Mouse (Mus musculus) lung, postnatal 4 days (tissue): ENCODE data around the gene Casp9.
A peak's percentile ranks its signal among the peaks of the same experiment; 100 is the strongest.
"Not testable (repeated sequence)": the region's sequence is repeated elsewhere in the genome, so short reads cannot be mapped to it uniquely, and the experiment has no call there.

Experiments
- DNase-seq, 2 experiments: peaks; one replicate each; pipeline ENCODE4 v3.0.0; 2021

Gene Casp9

DNA sequence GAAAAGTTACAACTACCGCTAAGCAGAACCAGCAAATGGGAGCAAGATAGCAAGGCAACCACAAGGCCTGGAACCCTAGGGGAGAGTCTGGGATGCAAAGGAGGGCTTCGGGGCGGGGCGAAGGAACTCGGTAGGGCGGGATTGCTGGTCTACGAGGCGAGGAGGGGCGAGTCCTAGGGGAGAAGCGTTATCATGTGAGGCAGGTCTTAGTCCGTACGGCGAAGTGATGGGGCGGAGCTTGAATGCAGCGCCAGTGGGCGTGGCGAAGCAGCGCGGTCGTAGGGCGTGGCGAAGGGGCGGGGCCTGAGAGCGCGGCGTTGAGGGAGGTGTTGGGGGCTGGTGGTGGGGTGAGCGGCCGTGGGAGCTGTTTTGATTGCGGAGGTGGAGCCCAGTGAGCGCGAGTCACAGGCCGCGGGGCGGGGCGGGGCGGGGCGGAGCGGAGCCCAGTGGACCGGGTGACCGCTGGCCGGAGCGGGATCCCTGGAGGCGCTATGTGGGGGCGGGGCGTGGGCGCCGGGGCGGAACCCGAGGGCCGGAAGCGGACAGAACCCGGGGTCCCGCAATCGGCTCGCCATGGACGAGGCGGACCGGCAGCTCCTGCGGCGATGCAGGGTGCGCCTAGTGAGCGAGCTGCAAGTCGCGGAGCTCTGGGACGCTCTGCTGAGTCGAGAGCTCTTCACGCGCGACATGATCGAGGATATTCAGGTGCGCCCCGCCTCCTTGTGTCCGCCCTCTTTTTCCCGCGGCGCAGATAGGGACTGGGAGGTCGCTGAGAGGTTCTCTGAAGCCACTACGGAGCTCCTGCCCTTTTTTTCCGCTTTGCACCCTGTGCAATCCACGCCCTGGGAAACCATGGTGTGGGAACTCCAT, at the start of gene Casp9:
Gene Casp9, plus strand, starts transcription at position 331 of the 870 bp plus-strand sequence.
- DNase-seq: peak; percentile 99

DNA sequence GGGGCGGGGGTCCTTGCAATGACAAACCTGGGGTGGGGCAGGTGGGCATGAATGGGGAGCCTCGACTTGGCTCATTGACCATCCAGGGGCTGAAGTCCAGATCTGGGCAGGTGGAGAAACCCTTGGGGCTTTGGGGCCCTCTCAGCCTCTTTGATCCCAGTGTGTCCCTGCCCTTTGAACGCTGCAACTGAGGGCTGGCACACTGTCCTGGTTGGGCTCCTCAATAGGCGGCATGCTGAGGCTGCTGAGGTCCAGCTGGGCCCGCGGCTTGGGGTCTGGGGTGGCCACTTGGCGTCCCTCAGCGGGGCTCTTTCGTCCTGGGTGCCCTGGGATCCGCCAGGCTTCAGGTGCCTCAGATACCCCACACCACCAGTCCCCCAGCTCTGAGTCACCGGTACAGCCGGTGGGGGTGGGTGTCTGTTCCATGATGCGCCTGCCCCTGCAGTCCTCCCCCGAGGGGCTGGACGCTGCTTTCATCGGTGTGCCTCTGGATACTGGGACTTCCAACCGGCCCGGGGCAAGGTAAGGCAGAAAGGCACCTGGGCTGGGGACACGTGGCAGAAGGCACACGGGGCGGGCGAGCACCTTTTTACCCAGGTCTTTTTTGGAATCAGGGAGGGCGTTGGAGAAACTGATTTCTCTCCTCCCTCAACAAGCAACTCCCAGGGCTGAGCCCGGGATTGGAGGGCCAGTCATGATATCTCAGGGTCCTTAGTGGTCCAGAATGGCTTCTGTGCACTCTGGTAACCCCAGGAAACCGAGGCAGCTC, 46.6 kb upstream of the Casp9 start, which contains the start of gene Agmat:
Gene Agmat, plus strand, starts transcription at position 95 of the 769 bp plus-strand sequence.
- DNase-seq: no peak

DNA sequence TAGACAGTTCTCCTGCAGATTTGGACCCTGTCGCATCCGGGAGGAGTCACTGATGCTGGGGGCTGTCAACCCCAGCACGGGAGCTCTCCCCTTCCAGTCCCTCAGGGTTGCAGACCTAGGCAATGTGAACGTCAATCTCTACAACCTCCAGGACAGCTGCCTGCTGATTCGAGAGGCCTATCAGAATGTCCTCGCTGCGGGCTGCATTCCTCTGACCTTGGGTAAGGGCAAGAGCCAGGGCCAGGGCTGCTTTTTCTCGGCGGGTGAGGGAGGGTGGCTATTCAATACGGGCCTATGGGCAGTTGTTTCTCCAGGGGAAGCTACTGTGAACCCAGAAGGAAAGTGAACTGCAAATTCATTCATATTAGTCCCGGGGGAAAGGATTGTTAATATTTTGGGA, 43.9 kb upstream of the Casp9 start:
- no peak for DNase-seq

DNA sequence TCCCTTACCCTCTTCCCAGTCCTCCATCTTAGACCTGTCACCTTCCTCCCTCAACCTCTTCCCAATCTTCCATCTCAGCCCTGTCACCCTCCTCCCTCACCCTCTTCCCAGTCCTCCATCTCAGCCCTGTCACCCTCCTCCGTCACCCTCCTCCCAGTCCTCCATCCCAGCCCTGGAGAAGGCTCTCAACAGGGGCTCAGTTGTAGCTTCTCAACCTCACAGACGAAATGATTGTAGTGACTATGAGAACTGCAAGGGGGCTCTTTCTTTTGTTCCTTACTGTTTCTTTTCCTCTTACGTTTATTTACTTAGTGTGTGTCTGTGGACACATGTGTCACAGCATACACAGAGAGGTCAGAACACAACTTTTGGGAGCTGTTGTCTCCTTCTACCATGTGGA, 42.6 kb upstream of the Casp9 start:
- DNase-seq: no peak

DNA sequence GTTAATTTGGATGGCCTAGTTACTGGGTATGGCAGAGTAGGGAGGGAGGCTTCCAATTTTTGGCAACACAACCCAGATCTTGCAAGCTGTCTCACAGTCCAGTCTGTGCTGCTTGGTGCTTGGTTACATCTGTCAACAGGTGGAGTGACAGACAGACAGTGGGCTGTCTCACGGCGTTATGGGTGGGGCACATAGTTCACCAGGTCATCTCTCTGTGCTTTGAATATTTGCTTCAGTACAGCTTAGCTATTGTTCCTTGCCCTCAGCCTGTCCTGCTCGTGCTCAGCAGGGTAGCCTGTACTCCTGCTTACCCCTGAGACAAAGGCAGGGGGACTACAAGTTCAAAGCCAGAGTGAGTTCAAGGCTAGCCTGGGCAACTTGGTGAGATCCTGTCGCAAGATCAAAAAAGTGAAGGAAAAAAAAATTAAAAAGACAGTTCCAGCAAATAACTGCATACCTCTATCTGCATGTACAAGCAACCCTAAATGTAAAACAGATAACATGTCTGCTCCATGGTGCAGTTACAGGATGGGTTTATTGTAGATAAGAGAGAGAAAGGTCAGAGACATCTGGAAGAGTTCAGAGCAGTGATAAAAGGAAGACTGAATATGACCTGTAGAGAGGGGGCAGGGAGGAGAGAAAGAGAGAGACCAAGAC, 41.9 kb upstream of the Casp9 start:
- no peak for DNase-seq

DNA sequence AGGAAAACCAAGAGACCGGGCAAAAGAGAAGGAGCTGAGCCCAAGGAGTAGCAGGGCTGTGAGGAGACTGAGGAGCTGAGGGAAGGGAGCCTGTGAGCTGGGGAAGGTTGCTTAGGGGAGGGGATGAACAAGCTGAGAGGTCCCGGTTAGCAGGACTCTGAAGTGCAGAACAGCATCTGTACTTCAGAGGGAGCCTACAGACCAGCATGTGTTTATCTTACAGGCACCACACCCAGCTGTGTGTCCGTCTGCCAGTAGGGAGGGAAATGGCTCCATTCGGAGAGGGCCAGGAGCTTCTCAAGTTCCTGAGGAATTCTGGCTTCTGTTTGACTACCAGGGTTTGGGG, 41.4 kb upstream of the Casp9 start:
- DNase-seq: no peak

DNA sequence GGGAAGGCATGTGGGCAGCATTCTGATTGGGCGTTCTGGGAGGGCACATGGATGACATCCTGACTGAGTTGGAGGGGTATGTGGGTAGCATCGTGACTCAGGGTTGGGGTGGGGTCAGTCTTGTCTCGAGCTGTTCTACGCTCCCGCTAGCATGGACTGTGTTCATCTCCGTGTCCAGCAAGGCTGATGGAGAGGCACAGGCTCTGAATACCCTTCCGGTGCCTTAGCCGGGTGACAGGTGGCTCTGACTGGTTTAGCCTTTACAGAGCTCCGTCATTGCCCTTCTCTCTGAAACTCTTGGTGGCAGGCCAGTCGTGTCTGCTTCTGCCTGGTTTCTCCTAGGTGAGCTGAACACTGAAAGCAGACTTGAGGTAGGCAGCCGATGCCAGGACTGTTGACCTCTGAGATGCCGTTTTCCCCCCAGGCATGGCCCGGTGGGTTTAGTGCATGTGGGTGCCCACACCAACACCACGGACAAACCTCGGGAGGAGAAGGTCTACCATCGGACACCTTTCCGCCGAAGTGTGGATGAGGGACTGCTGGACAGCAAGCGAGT, 38.0 kb upstream of the Casp9 start:
- DNase-seq: no peak

DNA sequence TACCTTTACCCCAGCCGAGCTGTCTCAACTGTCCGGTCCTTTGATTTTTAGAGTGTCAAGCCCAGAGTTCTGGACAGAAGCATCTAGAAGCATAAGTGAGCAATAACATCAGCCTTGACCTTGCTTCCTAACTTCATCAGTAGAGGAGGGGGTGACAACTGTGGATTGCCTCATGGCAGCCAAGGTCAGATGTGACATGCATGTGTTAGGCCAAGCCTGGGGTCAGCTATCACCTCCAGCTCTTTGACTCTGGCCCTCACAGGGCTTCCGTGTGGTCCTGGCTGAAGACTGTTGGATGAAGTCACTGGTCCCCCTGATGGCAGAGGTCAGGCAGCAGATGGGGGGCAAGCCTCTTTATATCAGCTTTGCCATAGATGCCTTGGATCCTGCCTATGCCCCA, 36.3 kb upstream of the Casp9 start:
- DNase-seq: no peak

DNA sequence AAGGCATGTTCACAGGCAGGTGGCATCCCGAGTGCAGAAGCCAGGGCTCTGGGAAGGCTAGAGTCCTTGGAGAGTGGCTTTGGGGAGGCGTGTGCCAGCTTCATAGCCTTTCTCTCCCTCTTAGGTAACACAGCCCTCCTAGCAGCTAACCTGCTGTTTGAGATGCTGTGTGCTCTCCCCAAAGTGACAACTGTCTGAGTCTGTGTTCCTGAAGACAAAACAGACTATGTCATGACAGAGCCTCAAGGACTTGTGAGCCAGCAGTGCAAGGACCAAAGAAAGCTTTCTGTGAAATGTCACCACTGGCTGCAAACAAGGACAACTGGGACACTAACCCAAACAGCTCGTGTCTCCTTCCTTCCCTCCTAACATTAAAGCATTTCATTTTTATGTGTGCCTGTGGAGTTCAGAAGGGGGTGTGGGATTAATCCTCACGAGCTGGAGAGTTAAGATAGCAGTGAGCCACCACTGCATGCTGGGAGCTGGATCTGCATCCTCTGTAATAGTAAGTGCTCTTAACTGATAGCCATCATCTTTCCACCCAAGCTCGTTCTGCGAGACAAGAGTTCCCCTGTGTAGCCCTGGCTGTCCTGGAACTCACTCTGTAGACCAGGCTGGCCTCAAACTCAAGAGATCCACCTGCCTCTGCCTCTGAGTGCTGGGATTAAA, 34.4 kb upstream of the Casp9 start:
- no peak for DNase-seq

DNA sequence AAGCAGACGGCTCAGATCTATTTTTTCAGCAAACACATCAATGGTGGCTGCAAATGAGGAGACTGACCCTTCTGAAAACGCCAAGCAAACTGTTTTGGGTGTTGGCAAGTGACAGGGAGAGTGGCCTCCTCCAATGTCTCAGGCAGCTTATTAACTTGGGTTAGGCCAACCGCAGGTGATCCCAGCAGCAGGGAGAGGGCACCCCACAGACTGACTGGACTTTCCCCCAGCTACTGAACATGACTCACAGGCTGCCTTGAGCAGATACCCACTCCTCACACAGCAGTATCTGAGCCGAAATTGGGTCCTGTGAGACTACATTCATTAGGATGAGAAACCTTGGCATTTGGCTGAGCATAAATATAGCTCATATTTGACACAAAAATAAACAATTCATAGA, 32.5 kb upstream of the Casp9 start:
- no peak for DNase-seq

DNA sequence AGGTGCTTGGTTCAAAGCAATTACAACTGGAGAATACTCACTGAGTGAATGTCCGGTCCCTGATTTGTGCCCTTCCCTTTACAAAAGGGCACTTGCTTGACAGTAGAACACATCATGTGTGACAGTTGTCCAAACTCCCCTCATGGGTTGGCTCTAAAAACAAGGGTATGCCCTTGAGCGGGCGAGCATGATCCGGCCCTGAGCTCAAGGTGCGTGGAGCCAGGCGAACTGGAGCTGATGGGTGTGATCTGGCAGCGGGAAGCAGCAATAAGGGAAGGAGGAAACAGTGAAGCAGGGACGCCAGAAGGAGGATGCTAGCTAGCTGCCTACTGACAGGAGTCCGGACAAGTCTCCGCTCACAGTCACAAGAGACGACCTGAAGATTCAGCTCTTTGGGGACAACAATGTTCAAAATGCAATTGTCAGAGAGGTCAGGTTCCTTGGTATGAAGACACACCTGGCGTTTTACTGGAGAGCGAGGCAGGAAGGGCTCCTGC, 31.3 kb upstream of the Casp9 start:
- no peak for DNase-seq

DNA sequence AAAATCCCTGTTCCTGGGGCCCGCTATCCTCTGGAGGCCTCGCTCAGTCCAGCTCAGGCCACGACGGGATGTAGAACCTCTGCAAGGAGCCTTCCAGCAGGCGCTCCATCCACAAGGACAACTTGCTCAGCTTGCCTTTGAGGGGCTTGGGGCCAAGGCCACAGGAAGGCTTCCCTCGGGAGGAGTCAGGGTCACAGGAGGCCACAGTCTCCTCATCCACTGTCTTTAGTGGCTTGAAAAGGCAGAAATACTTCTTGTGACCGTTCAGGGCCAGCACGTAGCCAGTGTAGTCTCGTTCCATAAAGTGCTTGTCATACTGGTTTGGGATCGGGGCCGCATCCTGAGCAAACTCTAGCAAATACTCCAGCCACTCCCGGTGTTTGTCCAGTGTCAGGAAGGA, 29.9 kb upstream of the Casp9 start:
- DNase-seq: no peak

DNA sequence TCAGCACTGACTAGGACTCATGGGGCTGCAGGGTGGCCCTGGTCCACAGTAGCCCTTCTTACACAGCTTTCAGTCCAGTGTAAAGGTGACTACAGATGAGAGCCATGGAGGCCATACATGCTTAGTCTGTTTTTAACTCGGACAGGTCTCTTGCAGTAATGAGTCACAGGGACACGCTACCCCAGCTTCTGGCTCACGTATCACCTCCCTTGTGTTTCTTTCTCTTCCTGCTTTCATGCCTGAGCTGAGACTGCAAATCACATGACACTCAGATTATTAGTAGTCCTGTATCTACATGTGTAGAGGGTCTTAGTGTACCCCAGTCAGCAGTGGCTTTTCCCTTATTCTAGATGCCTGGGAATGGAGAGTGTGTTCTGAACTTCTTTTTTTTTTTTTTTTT, 28.4 kb upstream of the Casp9 start:
- DNase-seq: no peak

DNA sequence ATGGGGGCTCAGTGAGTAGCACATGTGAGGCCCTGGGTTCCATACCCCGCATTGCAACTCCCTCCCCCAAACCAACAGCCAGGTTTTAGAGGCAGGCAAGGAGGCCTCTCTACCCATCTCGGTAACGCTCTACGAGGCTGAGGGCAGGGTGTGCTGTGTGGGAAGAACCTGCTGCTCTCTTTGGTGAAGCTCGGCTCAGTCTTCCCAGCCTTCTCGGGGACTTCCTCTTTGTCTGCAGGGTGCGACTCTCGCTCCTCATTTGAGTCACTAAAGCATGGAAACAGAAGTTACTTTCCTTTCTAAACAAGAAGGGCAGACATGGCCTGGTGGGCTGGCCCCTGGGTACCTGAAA, 27.1 kb upstream of the Casp9 start:
- no peak for DNase-seq

DNA sequence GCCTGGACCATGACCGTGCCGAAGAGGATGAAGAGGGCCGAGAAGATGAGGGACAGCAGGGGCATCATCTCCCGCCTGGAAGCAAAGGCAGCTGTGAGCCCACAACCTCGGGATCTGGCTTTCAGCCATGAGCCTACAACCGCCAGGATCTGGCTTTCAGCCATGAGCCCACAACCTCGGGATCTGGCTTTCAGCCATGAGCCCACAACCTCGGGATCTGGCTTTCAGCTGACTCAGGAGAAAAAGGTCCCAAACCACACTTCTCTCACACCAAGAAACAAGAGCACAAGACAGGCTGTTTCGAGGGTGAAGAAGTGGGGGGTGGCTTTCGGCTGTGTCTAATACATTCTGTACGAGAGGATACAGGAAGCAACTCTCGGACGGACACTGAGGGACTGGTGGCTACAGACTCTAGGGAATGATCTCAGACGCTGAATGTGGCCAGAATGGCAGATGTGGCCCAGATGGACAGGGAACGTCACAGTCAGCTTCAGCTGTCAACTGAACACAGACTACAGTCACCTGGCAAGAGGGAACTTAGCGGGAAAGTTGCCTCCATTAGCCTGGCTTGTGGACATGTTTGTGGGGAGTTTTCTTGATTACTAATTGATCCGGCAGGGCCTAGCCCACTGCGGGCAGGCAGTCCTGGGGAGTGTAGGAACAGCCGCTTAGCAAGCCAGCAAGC, 26.6 kb upstream of the Casp9 start:
- DNase-seq: peak; percentile 55 to 73

DNA sequence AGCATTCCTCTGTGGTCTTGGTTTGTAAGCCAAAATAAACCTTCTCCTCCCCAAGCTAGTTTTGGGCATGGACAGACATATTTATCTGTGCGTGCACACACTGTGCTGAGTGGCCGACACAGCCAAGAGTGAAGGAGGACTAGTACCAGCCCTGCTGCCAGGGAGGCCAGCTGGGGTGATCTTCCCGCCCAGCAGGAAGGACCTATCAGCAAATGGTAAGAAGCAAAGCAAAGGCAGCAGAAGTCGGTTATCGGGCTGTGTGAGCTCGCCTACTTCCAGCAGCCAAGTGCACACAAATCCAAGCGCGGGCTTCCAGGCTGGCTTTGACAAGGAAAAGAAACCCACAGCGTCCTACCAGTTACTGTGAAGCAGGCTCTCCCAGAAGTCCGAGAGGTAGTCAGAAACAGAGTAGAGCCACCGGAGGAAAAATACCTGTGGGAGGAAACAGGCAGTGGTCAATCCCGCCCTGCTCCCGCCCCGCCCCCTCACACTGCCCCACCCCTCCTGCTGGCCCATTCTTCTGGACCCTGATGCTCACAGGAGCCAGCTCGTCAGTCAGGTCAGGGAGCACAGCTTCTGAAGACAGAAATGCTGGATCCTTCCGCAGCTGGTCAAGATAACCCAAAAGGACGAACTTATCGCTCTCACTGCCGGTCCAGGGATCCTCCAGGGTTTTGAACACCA, 25.9 kb upstream of the Casp9 start:
- DNase-seq: peak; percentile 42 to 77

DNA sequence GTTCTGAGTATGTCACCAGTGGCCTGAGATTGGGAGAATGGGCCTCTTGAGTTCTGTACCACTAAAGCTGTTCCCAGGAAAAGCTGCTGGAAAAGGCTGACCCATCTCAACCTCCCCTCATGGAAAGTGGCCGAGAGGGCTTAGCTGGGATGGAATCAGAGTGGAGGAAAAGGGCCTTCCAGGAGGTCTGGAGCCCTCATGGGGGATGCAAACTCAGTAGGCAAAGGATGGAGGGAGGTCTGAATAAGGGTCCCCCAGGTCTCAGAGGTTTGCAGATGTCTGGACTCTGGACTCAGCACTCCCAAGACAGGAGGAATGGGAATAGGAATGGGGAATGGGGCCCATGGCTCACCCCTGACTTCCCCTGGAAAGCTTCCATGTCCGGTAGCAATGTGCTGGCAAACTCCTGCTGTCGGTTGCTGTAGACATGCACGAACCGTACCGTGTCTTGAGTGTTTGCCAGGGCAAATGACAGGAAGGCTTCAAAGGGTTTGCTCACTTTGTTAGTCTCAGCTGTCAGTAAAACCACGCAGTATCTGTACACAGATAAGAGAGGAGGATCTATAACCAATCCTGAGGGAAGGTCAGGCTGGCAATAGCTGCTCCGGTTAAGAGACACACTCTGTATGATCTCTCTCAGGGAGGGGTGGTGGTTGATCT, 23.8 kb upstream of the Casp9 start:
- no peak for DNase-seq

DNA sequence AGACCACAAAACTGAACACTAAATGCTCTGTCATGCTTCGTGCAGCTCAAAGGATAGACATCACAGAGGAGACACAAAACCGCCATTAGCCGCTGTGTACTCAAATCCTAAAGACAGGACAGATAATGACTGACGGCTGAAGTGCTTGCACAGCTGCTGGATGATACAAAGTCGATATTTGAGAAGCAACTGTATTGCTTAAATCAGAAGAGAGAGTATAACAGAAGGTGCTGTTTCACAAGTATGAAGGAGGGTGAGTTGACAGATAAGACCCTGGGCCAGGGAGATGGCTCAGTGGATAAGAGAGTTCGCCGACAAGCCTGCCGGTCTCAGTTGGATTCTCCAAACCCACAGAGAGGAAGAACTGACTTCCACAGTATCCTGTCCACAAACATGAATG, 21.6 kb upstream of the Casp9 start:
- DNase-seq: no peak

DNA sequence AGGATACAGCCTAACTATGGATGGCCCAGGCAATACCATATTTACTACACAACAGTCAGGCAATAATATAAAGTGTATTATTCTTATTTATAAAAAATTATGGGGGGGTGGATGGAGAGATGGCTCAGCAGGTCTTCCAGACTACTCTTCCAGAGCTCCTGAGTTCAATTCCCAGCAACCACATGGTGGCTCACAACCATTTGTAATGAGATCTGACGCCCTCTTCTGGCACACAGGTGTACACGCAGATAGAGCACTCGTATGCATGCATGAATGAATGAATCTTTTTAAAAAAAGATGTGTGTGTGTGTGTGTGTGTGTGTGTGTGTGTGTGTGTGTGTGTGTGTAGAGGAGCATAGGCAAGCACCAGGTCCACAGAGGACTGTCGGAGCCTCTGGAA, 20.4 kb upstream of the Casp9 start:
- not testable (repeated sequence) for DNase-seq

DNA sequence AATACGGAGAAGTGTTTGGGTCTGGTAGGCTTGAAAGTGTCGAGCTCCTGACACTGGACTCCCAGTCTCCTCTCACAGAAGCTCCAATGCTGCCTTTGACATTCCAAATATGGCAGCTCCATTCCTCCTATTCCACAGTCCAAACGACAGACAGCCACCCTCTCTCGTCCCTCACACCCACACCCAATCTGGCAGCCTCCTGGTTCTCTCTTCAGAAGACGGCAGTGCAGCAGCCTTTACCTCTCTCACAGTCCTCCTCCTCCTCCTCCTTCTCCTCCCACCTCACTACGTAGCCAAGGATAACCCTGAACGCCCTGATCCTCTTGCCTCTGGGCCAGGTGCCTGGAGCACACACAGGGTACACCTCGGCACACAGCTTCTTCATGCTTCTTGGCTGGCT, 13.6 kb upstream of the Casp9 start:
- peak in 1 of 2 experiments; percentile 8 for DNase-seq
